Mouse (Mus musculus) cerebellum, adult 18-20 months (tissue): Measurements from ENCODE around the gene Col11a2.

ENCODE experiments used
- DNase-seq, 2 experiments: peaks; one replicate each; pipeline ENCODE4 v3.0.0; 2021

Col11a2 gene

GRCm38 (mm10) chr17:34026917-34027655 lies 12.2 kb upstream of the Col11a2 start:
- DNase-seq = peak in 1 of 2 experiments; percentile 51

- DNase-seq = peak; percentile 89 to 90
Observed at GRCm38 (mm10) chr17:34027656-34028223, 11.5 kb upstream of the Col11a2 start, which contains the start of gene H2-Ke6. H2-Ke6 (minus strand) TSS chr17:34028060.

- DNase-seq = peak in 1 of 2 experiments; percentile 12
Observed at GRCm38 (mm10) chr17:34028501-34029149, 10.6 kb upstream of the Col11a2 start.

- DNase-seq = peak in 1 of 2 experiments; percentile 10
Observed at GRCm38 (mm10) chr17:34029150-34029889, 9.9 kb upstream of the Col11a2 start.

- peak in 1 of 2 experiments; percentile 15 for DNase-seq
Observed at GRCm38 (mm10) chr17:34029890-34030595, 9.2 kb upstream of the Col11a2 start.

- DNase-seq = no peak
Observed at GRCm38 (mm10) chr17:34030861-34031326, 8.3 kb upstream of the Col11a2 start.

GRCm38 (mm10) chr17:34031465-34032173 lies 7.6 kb upstream of the Col11a2 start, which contains the start of the genes Slc39a7 and Rxrb:
Slc39a7 (minus strand) TSS chr17:34031682.
Rxrb (plus strand) TSS chr17:34031812.
- DNase-seq = peak; percentile 98

- peak in 1 of 2 experiments; percentile 37 for DNase-seq
Observed at GRCm38 (mm10) chr17:34032174-34032632, 7.0 kb upstream of the Col11a2 start.

GRCm38 (mm10) chr17:34032806-34033205 lies 6.4 kb upstream of the Col11a2 start:
- DNase-seq = peak; percentile 28 to 36

GRCm38 (mm10) chr17:34033441-34033840 lies 5.8 kb upstream of the Col11a2 start:
- peak in 1 of 2 experiments; percentile 20 for DNase-seq

GRCm38 (mm10) chr17:34034064-34034463 lies 5.2 kb upstream of the Col11a2 start:
- peak; percentile 69 to 72 for DNase-seq

- DNase-seq = no peak
Observed at GRCm38 (mm10) chr17:34035517-34035916, 3.7 kb upstream of the Col11a2 start.

- DNase-seq = peak in 1 of 2 experiments; percentile 15
Observed at GRCm38 (mm10) chr17:34036647-34037046, 2.6 kb upstream of the Col11a2 start.

GRCm38 (mm10) chr17:34037241-34037640 lies 2.0 kb upstream of the Col11a2 start:
- no peak for DNase-seq

- DNase-seq = peak; percentile 32 to 40
Observed at GRCm38 (mm10) chr17:34038440-34038839, 797 bp upstream of the Col11a2 start.

GRCm38 (mm10) chr17:34039562-34040450 lies 569 bp downstream of the Col11a2 start:
- peak in 1 of 2 experiments; percentile 17 for DNase-seq

GRCm38 (mm10) chr17:34045941-34046340 lies 6.7 kb downstream of the Col11a2 start:
- no peak for DNase-seq

- no peak for DNase-seq
Observed at GRCm38 (mm10) chr17:34047404-34048050, 8.3 kb downstream of the Col11a2 start.

GRCm38 (mm10) chr17:34057224-34057623 lies 18.0 kb downstream of the Col11a2 start:
- DNase-seq = no peak

GRCm38 (mm10) chr17:34068864-34069263 lies 29.6 kb downstream of the Col11a2 start:
- DNase-seq = no peak
